Mouse (Mus musculus) forebrain, postnatal 0 days (tissue): ENCODE results near the gene Mfng. TPM values are rescaled to one million over a fixed set of nuclear protein-coding genes. Genes with fewer than 3 reads are reported as not detected.

Experiments used
- ATAC-seq: fragments of 200-750 bp; cut with Nextera tagmentation; 2 replicates; pipeline ENCODE4 v1.8.0; 2017; ENCODE audit warnings: mild to moderate bottlenecking, moderate library complexity
- DNase-seq: peaks from one replicate; pipeline ENCODE4 v3.0.0-alpha.2; 2015
- H3K27ac ChIP-seq: fragments of 300-500 bp; sonication (generic); 2 replicates; pipeline ENCODE4 v1.5.1; 2014; ENCODE audit warnings: low read depth, mild to moderate bottlenecking, antibody characterized with exemption, low read length, moderate library complexity, mixed read lengths
- H3K27me3 ChIP-seq: fragments of 300-500 bp; sonication (generic); 2 replicates; pipeline ENCODE4 v1.6.1; 2014; ENCODE audit warnings: mild to moderate bottlenecking, low read length, mixed read lengths; ENCODE audit not compliant: insufficient read depth
- H3K36me3 ChIP-seq: fragments of 300-500 bp; sonication (generic); 2 replicates; pipeline ENCODE4 v1.6.1; 2014; ENCODE audit warnings: mild to moderate bottlenecking, moderate library complexity; ENCODE audit not compliant: insufficient read depth
- H3K4me1 ChIP-seq: fragments of 300-500 bp; sonication (generic); 2 replicates; pipeline ENCODE4 v1.6.1; 2014; ENCODE audit warnings: antibody characterized with exemption; ENCODE audit not compliant: insufficient read depth
- H3K4me2 ChIP-seq: fragments of 300-500 bp; sonication (generic); 2 replicates; pipeline ENCODE4 v1.6.1; 2014; ENCODE audit warnings: low read depth, mild to moderate bottlenecking, moderate library complexity
- H3K4me3 ChIP-seq: fragments of 300-500 bp; sonication (generic); 2 replicates; pipeline ENCODE4 v1.5.1; 2014; ENCODE audit warnings: low read depth, low read length, mixed read lengths
- H3K9ac ChIP-seq: fragments of 300-500 bp; sonication (generic); 2 replicates; pipeline ENCODE4 v1.6.1; 2014; ENCODE audit warnings: mild to moderate bottlenecking
- H3K9me3 ChIP-seq: fragments of 300-500 bp; sonication (generic); 2 replicates; pipeline ENCODE4 v1.6.1; 2016; ENCODE audit warnings: low read length
- CTCF ChIP-seq: sonication (generic); IDR thresholded peaks from 2 replicates; pipeline ENCODE4 v1.5.1; 2016; ENCODE audit warnings: antibody characterized with exemption, control low read depth, low read depth
- WGBS: fragments of 180-500 bp; shearing (Covaris S2); extraction: QIAGEN DNeasy Blood & Tissue Kit; methylation state at CpG from one replicate; pipeline ENCODE4 v1.1.7; 2014; 5-methylcytosine and 5-hydroxymethylcytosine counted together
- polyA plus RNA-seq: library from polyadenylated mRNA; unstranded; fragments of >200 nt; fragmentation: Nextera tagmentation; extraction: Ambion mirVana; gene quantifications from 2 replicates; pipeline ENCODE4 v1.2.1, GENCODE M21; 2015
- total RNA-seq: library from RNA; depleted of rRNA; stranded (reverse); fragments of >200 nt; gene quantifications from 2 replicates; pipeline ENCODE4 v1.2.3, GENCODE M21; 2014

Gene Mfng
- total and polyA plus RNA-seq, 2 experiments from 2014 or later: 11.4 to 16.0 TPM

- WGBS: 85% methylated on average over 3 of the region's 3 CpGs
- no peak overlapping the region for H3K27ac ChIP-seq
- no peaks in the 10 kb centered on the region for H3K27me3 ChIP-seq
- H3K4me2 ChIP-seq: no peak overlapping the region
- H3K9me3 ChIP-seq: no peaks in the 10 kb centered on the region
- DNase-seq (no peak), ATAC-seq (no peak)
- no peaks in the 10 kb centered on the region for H3K36me3 ChIP-seq
- H3K4me3 ChIP-seq: no peak overlapping the region
- H3K9ac ChIP-seq: no peak overlapping the region
- no peak for TF ChIP-seq CTCF
- no peaks in the 10 kb centered on the region for H3K4me1 ChIP-seq
Observed at GRCm38 (mm10) chr15:78788042-78788441, 14.8 kb upstream of the Mfng start.

GRCm38 (mm10) chr15:78787287-78787856 is 14.1 kb upstream of the Mfng start:
- H3K9ac ChIP-seq: no peak overlapping the region
- no peak overlapping the region for H3K4me2 ChIP-seq
- H3K27me3 ChIP-seq: no peaks in the 10 kb centered on the region
- no peaks in the 10 kb centered on the region for H3K36me3 ChIP-seq
- no peak for DNase-seq
- WGBS: 75% methylated on average over 9 of the region's 9 CpGs
- no peaks in the 10 kb centered on the region for H3K9me3 ChIP-seq
- no peak overlapping the region for H3K27ac ChIP-seq
- no peak for TF ChIP-seq CTCF
- no peaks in the 10 kb centered on the region for H3K4me1 ChIP-seq
- ATAC-seq: no peak
- no peak overlapping the region for H3K4me3 ChIP-seq

GRCm38 (mm10) chr15:78786411-78786818 is 13.1 kb upstream of the Mfng start:
- H3K9me3 ChIP-seq: no peaks in the 10 kb centered on the region
- H3K4me3 ChIP-seq: no peak overlapping the region
- WGBS: 73% methylated on average over 9 of the region's 9 CpGs
- no peaks in the 10 kb centered on the region for H3K27me3 ChIP-seq
- H3K27ac ChIP-seq: peak overlapping the region; percentile 15; the same call in 1 of the 2 replicates
- H3K4me1 ChIP-seq: no peaks in the 10 kb centered on the region
- DNase-seq: no peak
- no peaks in the 10 kb centered on the region for H3K36me3 ChIP-seq
- TF ChIP-seq CTCF: no peak
- no peak overlapping the region for H3K9ac ChIP-seq
- ATAC-seq: no peak
- H3K4me2 ChIP-seq: no peak overlapping the region

- Histone ChIP-seq H3K36me3 (no peaks in the 10 kb centered on the region), H3K4me3 (no peak overlapping the region), H3K27ac (0 out of 2 replicates have a peak overlapping the region, but pooled peaks have one; percentile 15), H3K27me3 (no peaks in the 10 kb centered on the region), H3K9ac (no peak overlapping the region), H3K4me2 (no peak overlapping the region), H3K4me1 (no peaks in the 10 kb centered on the region), H3K9me3 (no peaks in the 10 kb centered on the region)
- no peak for TF ChIP-seq CTCF
- no peak for DNase-seq
- ATAC-seq: 0 out of 2 replicates have a peak, but pooled peaks have one; percentile 12
- 16% methylated on average over 7 of the region's 7 CpGs for WGBS
Observed at GRCm38 (mm10) chr15:78785961-78786360, 12.7 kb upstream of the Mfng start.

GRCm38 (mm10) chr15:78785258-78785657 is 12.0 kb upstream of the Mfng start:
- ATAC-seq: no peak
- Histone ChIP-seq H3K9ac (no peak overlapping the region), H3K4me3 (no peak overlapping the region), H3K4me2 (no peak overlapping the region), H3K4me1 (no peaks in the 10 kb centered on the region), H3K36me3 (no peaks in the 10 kb centered on the region), H3K9me3 (no peaks in the 10 kb centered on the region), H3K27me3 (no peaks in the 10 kb centered on the region), H3K27ac (no peak overlapping the region)
- no peak for TF ChIP-seq CTCF
- WGBS: 95% methylated on average over 7 of the region's 7 CpGs
- no peak for DNase-seq

GRCm38 (mm10) chr15:78784520-78784919 is 11.2 kb upstream of the Mfng start:
- H3K4me2 ChIP-seq: no peak overlapping the region
- H3K4me1 ChIP-seq: no peaks in the 10 kb centered on the region
- ATAC-seq (no peak), DNase-seq (no peak)
- H3K27me3 ChIP-seq: no peaks in the 10 kb centered on the region
- H3K9me3 ChIP-seq: no peaks in the 10 kb centered on the region
- TF ChIP-seq CTCF: no peak
- H3K36me3 ChIP-seq: no peaks in the 10 kb centered on the region
- no peak overlapping the region for H3K4me3 ChIP-seq
- H3K9ac ChIP-seq: no peak overlapping the region
- WGBS: 58% methylated on average over 5 of the region's 5 CpGs
- no peak overlapping the region for H3K27ac ChIP-seq

- ATAC-seq: no peak
- Histone ChIP-seq H3K4me2 (no peak overlapping the region), H3K27ac (no peak overlapping the region), H3K4me1 (no peaks in the 10 kb centered on the region), H3K4me3 (no peak overlapping the region), H3K9ac (no peak overlapping the region), H3K9me3 (no peaks in the 10 kb centered on the region), H3K27me3 (no peaks in the 10 kb centered on the region), H3K36me3 (no peaks in the 10 kb centered on the region)
- WGBS: 71% methylated on average over 14 of the region's 14 CpGs
- DNase-seq: no peak
- no peak for TF ChIP-seq CTCF
Observed at GRCm38 (mm10) chr15:78782348-78783103, 9.3 kb upstream of the Mfng start.
